Mouse (Mus musculus) spleen, adult 2 months (tissue): Measurements from ENCODE around the gene Arl4a.

Experiments
- CTCF ChIP-seq: fragments of 200-500 bp; IDR thresholded peaks from 2 replicates; pipeline ENCODE4 v1.5.1; 2011; ENCODE audit warnings: mild to moderate bottlenecking, inconsistent platforms; ENCODE audit not compliant: insufficient read depth, insufficient read length, insufficient replicate concordance; ENCODE audit errors: extremely low read depth
- POLR2A ChIP-seq: fragments of 200-500 bp; IDR thresholded peaks from 2 replicates; pipeline ENCODE4 v1.6.1; 2011; ENCODE audit warnings: low read depth, low read length, inconsistent platforms

DNA sequence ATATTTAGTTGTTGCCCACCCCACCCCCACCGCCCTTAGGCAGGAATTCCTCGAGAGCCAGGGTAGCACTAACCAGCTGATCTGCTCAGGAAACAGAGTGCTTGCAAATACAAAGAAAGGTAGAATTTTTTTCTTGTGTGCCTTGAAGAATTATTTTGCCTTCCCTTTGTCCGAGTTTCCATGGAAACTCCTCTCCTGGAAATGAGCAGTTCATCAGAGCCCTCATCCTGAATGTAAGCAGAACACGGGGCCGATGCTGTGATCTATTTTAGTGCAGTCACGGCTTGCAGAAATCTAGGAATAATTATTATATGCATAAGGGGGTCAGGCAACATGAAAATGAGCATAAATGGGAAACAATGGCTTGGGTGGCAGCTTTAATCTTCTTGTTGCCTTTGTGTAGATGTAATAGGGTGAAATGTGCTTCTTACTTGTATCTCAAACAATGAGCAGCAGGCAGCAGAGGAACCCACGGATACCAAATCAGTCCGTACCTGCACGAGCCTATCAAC, 61.9 kb downstream of the Arl4a start:
- no peak for TF ChIP-seq POLR2A
- TF ChIP-seq CTCF: no peak
